Mouse (Mus musculus) mesoderm, embryonic 11.5 days (tissue): ENCODE data around the gene Tcp1.
A peak's percentile ranks its signal among the peaks of the same experiment; 100 is the strongest.
"Not testable (repeated sequence)": the region's sequence is repeated elsewhere in the genome, so short reads cannot be mapped to it uniquely, and the experiment has no call there.

Experiments
- DNase-seq: peaks from one replicate; pipeline ENCODE4 v3.0.0-alpha.2; 2012; ENCODE audit warnings: low read depth, low spot score

Tcp1 gene

GRCm38 (mm10) chr17:12910391-12910790 lies 5.1 kb upstream of the Tcp1 start:
- DNase-seq: no peak

GRCm38 (mm10) chr17:12915881-12916583 lies 531 bp downstream of the Tcp1 start, which contains the start of gene Mrpl18:
Gene Mrpl18, minus strand, starts transcription at chr17:12916345.
- DNase-seq: peak; percentile 99

GRCm38 (mm10) chr17:12916588-12917380 lies 1.3 kb downstream of the Tcp1 start:
- peak; percentile 41 for DNase-seq

GRCm38 (mm10) chr17:12921073-12921472 lies 5.6 kb downstream of the Tcp1 start:
- no peak for DNase-seq

- no peak for DNase-seq
These were observed 9.5 kb downstream of the Tcp1 start for GRCm38 (mm10) chr17:12925001-12925400.

- DNase-seq: no peak
These were observed 10.2 kb downstream of the Tcp1 start for GRCm38 (mm10) chr17:12925703-12926180.

GRCm38 (mm10) chr17:12931576-12931975 lies 16.1 kb downstream of the Tcp1 start:
- DNase-seq: not testable (repeated sequence)

GRCm38 (mm10) chr17:12935719-12936118 lies 20.2 kb downstream of the Tcp1 start:
- no peak for DNase-seq

GRCm38 (mm10) chr17:12937412-12937970 lies 22.0 kb downstream of the Tcp1 start:
- no peak for DNase-seq

- no peak for DNase-seq
These were observed 22.6 kb downstream of the Tcp1 start for GRCm38 (mm10) chr17:12938077-12938476.

- not testable (repeated sequence) for DNase-seq
These were observed 24.1 kb downstream of the Tcp1 start for GRCm38 (mm10) chr17:12939377-12940148.

GRCm38 (mm10) chr17:12940151-12940805 lies 24.8 kb downstream of the Tcp1 start, which contains the start of gene Acat3:
Gene Acat3, minus strand, starts transcription at chr17:12940600.
- no peak for DNase-seq

- DNase-seq: no peak
These were observed 26.2 kb downstream of the Tcp1 start for GRCm38 (mm10) chr17:12941543-12942260.

GRCm38 (mm10) chr17:12942459-12943162 lies 27.1 kb downstream of the Tcp1 start:
- no peak for DNase-seq

GRCm38 (mm10) chr17:12949669-12950068 lies 34.2 kb downstream of the Tcp1 start:
- DNase-seq: no peak

- no peak for DNase-seq
These were observed 41.2 kb downstream of the Tcp1 start for GRCm38 (mm10) chr17:12956664-12957063.

GRCm38 (mm10) chr17:12959377-12959776 lies 43.9 kb downstream of the Tcp1 start:
- DNase-seq: not testable (repeated sequence)

- peak; percentile 95 for DNase-seq
These were observed 44.9 kb downstream of the Tcp1 start, which contains the start of gene Acat2 for GRCm38 (mm10) chr17:12960331-12960873. Gene Acat2, minus strand, starts transcription at chr17:12960747.

- no peak for DNase-seq
These were observed 48.0 kb downstream of the Tcp1 start for GRCm38 (mm10) chr17:12963476-12963875.
